Mouse (Mus musculus) kidney, adult 2 months (tissue): ENCODE data around the gene Lats2.
"Not testable (repeated sequence)": the region's sequence is repeated elsewhere in the genome, so short reads cannot be mapped to it uniquely, and the experiment has no call there.

Source experiments
- CTCF ChIP-seq: fragments of 200-500 bp; conservative IDR thresholded peaks from 2 replicates; pipeline ENCODE4 v1.5.1; 2011; ENCODE audit warnings: low read depth, mild to moderate bottlenecking, control low read depth, low read length, moderate library complexity, mixed read lengths; ENCODE audit not compliant: insufficient read depth, insufficient read length
- POLR2A ChIP-seq: fragments of 200-500 bp; IDR thresholded peaks from one replicate; pipeline ENCODE4 v1.6.1; 2011; ENCODE audit warnings: low read depth, low read length, control low read depth

GRCm38 (mm10) chr14:57688066-57688465, 70.1 kb downstream of the Lats2 start:
- TF ChIP-seq CTCF, POLR2A: not testable (repeated sequence)
